Mouse (Mus musculus) heart, adult 18-20 months (tissue): ENCODE results near the gene Doc2b. TPM values are rescaled to one million over a fixed set of nuclear protein-coding genes. Genes with fewer than 3 reads are reported as not detected.

Experiments used
- DNase-seq, 2 experiments: peaks; one replicate each; pipeline ENCODE4 v3.0.0; 2021 to 2022; ENCODE audit warnings: mixed read lengths in 1 of 2
- long read RNA-seq, 2 experiments: library from polyadenylated mRNA; stranded (forward); transcript quantifications; one replicate each; pipeline ENCODE4 v2.0.0; 2021
- total RNA-seq, 2 experiments: library from RNA; stranded (reverse); gene quantifications; 2 replicates each; pipeline ENCODE4 v1.2.3; 2021

The Doc2b gene
- total RNA-seq = 1 to 10 TPM; 1.2 to 2.3 TPM
- long read RNA-seq, experiment 1 = 0 reads
- long read RNA-seq, experiment 2 = 0 reads

DNA sequence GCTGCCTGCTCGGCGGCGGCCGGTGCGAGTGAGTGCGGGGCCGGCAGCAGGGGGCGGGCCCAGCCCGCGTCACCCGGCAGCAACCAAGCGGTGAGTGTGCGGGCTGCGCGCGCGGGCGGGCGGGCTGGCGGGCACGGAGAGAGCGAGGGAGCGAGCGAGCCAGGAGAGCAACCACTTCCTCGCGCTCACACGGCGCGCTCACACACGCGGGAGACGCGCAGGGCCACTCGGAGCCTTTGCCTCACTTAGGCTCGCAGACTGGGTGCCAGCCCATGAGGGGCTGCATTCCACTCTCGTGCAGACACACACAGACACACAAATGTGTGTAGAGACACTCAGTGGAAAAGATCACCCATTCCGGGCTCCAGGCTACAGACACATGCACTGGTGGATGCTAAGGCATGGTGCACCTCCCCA, at the start of gene Doc2b:
TSS of gene Doc2b (minus strand) at position 21 of the 417 bp plus-strand sequence.
- no peak for DNase-seq

GRCm38 (mm10) chr11:75842904-75843619, 47.2 kb upstream of the Doc2b start:
- no peak for DNase-seq

GRCm38 (mm10) chr11:75841503-75841902, 45.7 kb upstream of the Doc2b start:
- DNase-seq = peak in 1 of 2 experiments; percentile 21

GRCm38 (mm10) chr11:75839536-75840430, 43.9 kb upstream of the Doc2b start:
- DNase-seq = peak in 1 of 2 experiments; percentile 14

- no peak for DNase-seq
Measured at GRCm38 (mm10) chr11:75838861-75839426, 43.1 kb upstream of the Doc2b start.

DNA sequence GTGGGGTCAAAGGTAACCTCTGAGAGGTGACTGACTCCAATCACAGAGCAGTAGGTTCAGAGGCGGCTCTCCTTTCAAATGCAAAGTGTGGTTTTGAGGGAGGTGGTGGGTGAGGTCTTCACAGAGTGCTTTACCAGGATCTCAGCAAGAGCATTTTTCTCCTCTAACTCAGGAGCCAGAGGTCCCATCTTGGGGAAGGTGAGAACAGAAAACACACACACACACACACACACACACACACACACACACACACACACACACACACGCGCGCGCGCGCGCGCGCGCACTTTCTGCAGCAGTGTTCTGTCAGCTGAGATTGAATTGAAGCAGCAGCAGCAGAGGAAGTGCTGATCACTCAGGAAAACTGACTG, 40.4 kb upstream of the Doc2b start:
- DNase-seq = no peak

GRCm38 (mm10) chr11:75835587-75836239, 39.9 kb upstream of the Doc2b start:
- no peak for DNase-seq

GRCm38 (mm10) chr11:75833081-75833480, 37.2 kb upstream of the Doc2b start:
- no peak for DNase-seq

DNA sequence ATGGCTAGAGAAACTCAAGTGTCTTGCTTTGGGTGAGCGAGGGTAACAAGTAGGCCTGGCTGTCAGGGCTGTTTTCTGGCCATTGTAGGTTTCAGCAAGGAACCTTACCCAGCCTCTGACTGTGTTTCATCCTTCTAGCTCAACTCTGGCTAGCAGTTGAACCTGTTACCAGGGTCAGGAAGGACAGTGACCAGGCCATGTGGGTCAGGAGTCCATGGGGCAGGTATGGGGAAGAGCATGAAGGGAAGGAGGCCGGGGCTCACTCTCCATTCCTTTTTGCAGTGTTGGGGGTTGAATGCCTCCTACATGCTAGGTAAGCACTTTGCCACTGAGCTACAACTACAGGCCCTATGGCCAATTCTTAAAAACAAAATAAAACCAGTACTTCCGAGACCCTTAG, 34.5 kb upstream of the Doc2b start:
- no peak for DNase-seq

DNA sequence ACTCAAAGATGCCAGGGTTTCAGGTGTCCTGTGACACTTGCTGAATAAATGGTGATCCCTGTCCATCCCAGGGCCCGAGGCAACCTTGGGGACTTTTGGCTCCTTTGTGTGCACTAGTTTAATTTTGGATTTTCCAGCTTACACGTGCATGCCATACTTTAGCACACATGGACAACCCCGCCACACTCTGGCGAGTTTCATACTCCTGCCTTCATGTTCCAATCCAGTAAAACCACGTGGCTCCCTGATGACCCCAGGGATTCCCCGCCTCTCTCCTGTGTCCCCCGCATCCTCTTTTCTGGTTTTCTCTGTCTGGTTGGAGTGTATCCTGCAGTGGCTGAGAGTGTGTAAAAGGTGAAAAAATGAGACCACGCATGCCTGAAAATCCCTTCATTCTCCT, 31.6 kb upstream of the Doc2b start:
- no peak for DNase-seq

- no peak for DNase-seq
Measured at GRCm38 (mm10) chr11:75823506-75823905, 27.7 kb upstream of the Doc2b start.

DNA sequence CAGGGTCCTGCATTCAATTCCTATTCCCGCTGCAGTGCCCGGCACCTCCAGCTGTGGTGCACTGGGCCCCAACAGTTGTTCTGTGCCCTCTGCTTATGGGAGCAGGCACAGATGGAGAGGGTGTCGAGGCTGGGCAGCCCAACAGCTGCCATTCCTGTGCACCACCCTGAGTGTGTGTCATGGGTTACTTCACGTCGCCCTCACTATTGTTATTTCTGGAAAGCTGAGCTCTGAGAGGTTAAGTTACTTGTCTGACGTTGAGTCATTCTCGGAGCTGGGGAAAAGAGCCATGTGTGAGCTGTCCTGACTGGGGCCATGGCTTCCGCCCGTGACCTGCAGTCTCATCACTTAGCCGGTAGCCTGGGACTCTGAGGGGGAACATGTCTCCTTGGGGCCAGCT, 17.2 kb upstream of the Doc2b start:
- peak; percentile 49 to 57 for DNase-seq

DNA sequence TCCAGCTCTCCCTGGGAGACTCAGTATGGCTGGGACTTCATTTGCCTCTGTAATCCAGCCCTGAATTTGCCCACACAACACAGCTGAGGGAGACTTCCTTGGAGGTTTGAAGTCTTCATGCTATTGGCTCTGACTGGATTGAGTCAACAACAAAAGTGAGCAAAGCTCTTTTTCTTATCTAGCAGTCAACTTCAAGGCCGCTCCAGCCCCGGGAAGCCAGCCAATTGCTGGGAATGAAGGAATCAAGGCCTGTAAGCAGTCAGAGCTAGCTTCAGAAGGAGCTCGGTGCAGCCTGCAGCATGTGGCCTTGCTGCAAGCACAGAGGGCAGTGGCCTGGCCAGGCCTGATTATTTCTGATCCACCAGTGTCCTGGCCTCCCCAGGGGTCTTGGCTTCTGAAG, 16.1 kb upstream of the Doc2b start:
- DNase-seq = peak; percentile 94 to 95

DNA sequence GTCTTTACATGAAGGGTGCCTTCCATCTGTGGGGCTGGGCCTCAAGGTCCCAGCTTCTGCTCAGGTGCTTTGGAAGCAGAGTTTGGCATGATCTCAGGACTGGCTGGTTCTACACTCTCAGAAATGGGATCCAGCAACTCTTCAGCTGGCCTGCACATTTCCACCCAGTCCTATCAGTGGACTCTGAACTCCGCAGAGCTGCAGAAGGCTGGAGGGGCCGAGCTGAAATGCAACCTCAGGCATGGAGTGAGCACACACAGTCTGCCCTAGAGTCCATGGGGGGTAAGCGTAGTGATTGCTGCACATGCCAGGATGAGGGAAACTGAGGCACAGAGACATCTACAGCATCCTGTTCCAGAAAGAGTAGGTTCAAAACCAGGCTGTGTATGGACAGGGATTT, 14.7 kb upstream of the Doc2b start:
- DNase-seq = no peak

- peak in 1 of 2 experiments; percentile 21 for DNase-seq
Measured at GRCm38 (mm10) chr11:75807486-75807885, 11.6 kb upstream of the Doc2b start.

GRCm38 (mm10) chr11:75801771-75802550, 6.1 kb upstream of the Doc2b start:
- DNase-seq = no peak

- DNase-seq = no peak
Measured at GRCm38 (mm10) chr11:75801369-75801768, 5.5 kb upstream of the Doc2b start.

DNA sequence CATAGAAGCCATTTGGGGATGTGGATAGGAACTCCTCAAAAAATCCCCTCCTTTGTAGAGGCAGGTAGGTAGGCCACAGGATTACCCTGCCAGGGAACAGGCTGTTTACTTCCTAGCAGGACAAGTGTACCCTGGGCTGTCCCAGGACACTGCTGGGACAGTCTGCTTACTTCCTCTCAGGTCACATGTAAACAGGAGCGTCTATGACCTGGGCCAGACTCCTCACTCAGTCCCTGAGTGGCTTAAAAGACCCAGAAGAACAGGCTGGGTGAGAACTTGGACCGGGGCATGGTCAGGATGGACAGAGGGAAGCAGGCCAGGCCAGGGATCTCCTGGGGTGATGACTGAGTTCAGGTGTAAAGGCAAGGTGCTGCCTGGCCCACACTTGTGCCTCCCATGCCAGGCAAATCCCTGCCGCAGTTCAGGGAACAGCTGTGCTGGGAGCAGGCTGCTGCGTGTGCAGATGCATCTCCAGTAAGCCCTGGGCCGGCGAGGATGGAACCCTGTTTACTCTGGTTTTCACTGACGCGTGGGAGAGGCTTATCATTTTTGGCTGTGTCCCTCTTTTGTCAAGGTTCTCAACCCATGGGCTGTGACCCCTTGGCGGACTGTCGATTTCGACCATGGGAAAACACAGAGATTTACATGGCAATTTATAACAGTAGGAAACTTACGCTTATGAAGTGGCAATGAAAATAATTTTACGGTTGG, 842 bp upstream of the Doc2b start:
- peak; percentile 35 to 61 for DNase-seq

GRCm38 (mm10) chr11:75795321-75795636, 570 bp downstream of the Doc2b start:
- DNase-seq = peak in 1 of 2 experiments; percentile 22

- no peak for DNase-seq
Measured at GRCm38 (mm10) chr11:75794602-75795320, 1.1 kb downstream of the Doc2b start.
